Mouse (Mus musculus): ENCODE results near the gene Plekhg2. TPM values are rescaled to one million over a fixed set of nuclear protein-coding genes. Genes with fewer than 3 reads are reported as not detected.
A peak's percentile ranks its signal among the peaks of the same experiment; 100 is the strongest.

The Plekhg2 gene
- polyA plus RNA-seq (2016; fragmentation: Nextera tagmentation; extraction: Ambion mirVana) = 96.9 and 106 TPM in 2 replicates

DNA sequence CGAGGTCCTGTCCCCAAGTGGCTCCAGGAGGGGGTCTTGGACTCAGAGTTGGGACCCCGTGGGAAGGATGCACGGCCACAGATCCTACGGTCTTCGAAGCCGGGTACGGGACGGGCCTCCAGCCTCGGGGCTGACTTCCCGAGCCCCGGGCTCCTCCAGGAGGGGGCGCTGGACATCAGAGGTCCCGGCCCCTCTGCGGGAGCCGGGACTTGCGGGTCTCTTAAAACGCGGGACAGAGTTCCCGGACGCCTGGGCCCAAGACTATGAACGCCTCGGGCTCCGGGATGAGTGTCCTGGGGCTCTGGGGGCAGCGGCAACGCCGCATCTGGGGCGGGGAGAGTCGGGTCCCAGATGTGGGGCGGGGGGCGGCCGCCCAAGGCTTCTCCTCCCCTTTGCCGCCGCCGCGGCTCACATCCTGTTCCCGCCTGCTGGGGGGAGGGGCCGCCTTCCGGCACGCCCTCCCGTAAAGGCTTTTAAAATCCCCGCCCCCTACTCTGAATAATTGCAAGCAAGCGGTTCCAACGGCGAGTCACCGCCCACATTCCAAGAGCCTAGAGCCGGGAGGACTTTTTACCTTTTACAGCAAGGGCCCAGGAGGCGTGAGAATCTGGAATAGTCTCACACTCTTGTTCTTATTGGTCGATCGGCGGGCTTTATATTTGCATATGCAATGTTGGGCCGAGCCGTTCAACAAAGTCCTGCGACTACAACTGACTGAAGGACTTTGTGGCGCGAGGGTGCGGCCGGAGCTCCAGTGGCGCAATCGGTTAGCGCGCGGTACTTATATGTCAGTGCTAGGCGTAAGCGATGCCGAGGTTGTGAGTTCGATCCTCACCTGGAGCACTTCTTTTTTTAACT lies at the start of gene Plekhg2:
TSS of gene Plekhg2 (minus strand) at position 349 of the 858 bp plus-strand sequence.
- Histone ChIP-seq H3K4me2 (peak within 1 kb of the TSS; percentile 98), H3K4me1 (replicated peaks) (peaks cover 43% of the 10 kb centered on the region), H3K27me3 (no peaks in the 10 kb centered on the region), H3K9me3 (no peaks in the 10 kb centered on the region), H3K4me3 (replicated peaks) (peak within 1 kb of the TSS; percentile 84), H3K27ac (peak within 1 kb of the TSS; percentile 95), H3K9ac (replicated peaks) (peak within 1 kb of the TSS; percentile 91), H3K36me3 (peaks cover 32% of the 10 kb centered on the region)
- WGBS = under 1% methylated on average over 59 of the region's 66 CpGs
- ATAC-seq (ENCODE audit: insufficient number of reproducible peaks, insufficient read depth, low FRiP score, low TSS enrichment, low read depth) = peak; percentile 91

DNA sequence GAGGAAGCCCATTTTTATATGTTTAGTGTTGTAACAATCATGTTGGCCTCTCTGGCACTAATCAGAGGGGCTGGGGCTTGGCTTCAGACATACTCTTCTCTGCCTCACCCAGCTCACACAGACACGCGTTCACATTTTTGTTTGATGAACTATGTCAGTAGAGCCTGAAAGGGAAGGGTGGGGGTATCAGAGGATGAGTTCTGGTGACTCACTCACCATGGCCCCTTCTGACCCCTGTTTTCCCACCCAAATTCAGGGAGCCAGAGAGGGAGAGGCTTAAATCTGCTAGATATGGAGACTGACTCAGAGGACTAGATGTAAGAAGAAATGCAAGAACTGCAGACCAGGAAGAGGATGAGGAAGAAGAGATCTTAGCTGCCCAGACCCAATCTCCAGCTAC lies 47.0 kb upstream of the Plekhg2 start:
- H3K4me1 ChIP-seq (replicated peaks) = no peaks in the 10 kb centered on the region
- no peak overlapping the region for H3K27ac ChIP-seq
- H3K9ac ChIP-seq (replicated peaks) = no peak overlapping the region
- no peak overlapping the region for H3K4me3 ChIP-seq (replicated peaks)
- peaks cover 96% of the 10 kb centered on the region for H3K36me3 ChIP-seq
- WGBS = 100% methylated on average over 2 of the region's 2 CpGs
- H3K9me3 ChIP-seq = no peaks in the 10 kb centered on the region
- no peak overlapping the region for H3K4me2 ChIP-seq
- ATAC-seq (ENCODE audit: insufficient number of reproducible peaks, insufficient read depth, low FRiP score, low TSS enrichment, low read depth) = no peak
- H3K27me3 ChIP-seq = no peaks in the 10 kb centered on the region

DNA sequence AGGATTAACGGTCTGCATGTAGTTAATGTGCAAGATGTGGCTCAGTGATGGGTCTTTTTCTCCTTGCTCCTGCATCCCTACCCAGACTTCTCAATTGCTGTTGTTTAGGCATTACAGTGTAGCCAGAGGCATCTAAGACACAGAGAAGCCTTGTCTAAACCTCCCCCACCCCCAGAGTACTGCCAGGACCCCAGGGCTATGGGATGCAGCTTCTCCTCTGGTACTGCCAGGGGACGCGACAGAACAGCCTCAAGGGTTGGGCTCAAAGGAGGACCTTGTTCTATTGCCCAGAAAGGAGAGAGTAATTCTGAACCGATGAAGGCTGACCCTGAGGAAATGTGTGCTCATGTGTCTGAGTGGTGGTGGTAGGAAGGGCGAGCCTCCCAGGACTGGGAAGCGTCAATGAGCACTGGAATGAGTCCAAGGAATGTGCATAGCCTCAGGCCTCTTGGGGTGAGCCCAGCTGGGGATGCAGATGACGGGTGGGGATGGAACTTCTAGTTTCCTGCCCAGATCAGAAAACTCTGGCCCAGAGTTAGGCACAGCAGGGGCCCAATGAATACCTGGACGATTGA lies 45.8 kb upstream of the Plekhg2 start:
- no peak overlapping the region for H3K4me3 ChIP-seq (replicated peaks)
- H3K36me3 ChIP-seq = peaks cover 98% of the 10 kb centered on the region
- WGBS = 82% methylated on average over 8 of the region's 8 CpGs

DNA sequence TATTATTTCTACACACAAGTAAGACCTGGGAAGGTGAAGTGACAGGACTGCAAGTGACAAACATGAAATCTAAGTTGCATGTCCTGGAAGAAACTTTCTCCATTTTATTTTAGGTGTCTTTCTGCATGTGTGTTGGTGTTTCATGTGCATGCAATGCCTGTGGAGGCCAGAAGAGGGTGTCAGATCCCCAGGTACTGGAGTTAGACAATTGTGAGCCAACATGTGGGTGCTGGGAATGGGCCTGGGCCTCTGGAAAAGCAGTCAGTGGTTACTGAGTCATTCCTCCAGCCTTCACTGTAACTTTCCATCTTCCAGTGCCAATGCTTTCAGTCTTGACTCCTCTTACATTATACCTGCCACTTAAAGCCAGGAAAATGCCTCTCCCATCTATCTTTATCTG lies 45.0 kb upstream of the Plekhg2 start:
- no peaks in the 10 kb centered on the region for H3K9me3 ChIP-seq
- no peak for ATAC-seq (ENCODE audit: insufficient number of reproducible peaks, insufficient read depth, low FRiP score, low TSS enrichment, low read depth)
- no peak overlapping the region for H3K9ac ChIP-seq (replicated peaks)
- H3K27ac ChIP-seq = no peak overlapping the region
- H3K36me3 ChIP-seq = peaks cover 98% of the 10 kb centered on the region
- no peak overlapping the region for H3K4me3 ChIP-seq (replicated peaks)
- no peak overlapping the region for H3K4me2 ChIP-seq
- no peaks in the 10 kb centered on the region for H3K4me1 ChIP-seq (replicated peaks)
- no peaks in the 10 kb centered on the region for H3K27me3 ChIP-seq

More for the DNA sequence above, 45.8 kb upstream of the Plekhg2 start:
- ATAC-seq (ENCODE audit: insufficient number of reproducible peaks, insufficient read depth, low FRiP score, low TSS enrichment, low read depth) = no peak
- Histone ChIP-seq H3K9ac (replicated peaks) (no peak overlapping the region), H3K9me3 (no peaks in the 10 kb centered on the region), H3K27me3 (no peaks in the 10 kb centered on the region), H3K4me1 (replicated peaks) (no peaks in the 10 kb centered on the region), H3K4me2 (no peak overlapping the region), H3K27ac (no peak overlapping the region)

DNA sequence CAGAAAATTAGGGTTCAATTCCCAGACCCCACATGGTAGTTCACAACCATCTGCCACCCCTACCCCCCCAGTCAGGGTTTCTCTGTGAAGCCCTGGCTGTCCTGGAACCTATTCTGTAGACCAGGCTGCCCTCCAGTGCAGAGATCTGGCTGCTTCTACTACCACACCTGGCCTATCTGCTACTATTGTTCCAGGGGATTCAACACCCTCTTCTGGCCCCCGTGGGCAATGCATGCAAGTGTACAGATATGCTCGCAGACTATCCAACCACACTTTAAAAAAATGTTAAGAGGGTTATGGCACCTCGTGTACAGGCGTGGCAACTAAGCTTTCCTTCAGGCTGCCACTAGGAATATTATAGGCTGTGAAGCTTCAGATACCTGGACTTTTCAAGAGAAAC lies 40.4 kb upstream of the Plekhg2 start:
- Histone ChIP-seq H3K27me3 (no peaks in the 10 kb centered on the region), H3K27ac (no peak overlapping the region), H3K4me3 (replicated peaks) (no peak overlapping the region), H3K36me3 (peaks cover 98% of the 10 kb centered on the region), H3K9me3 (no peaks in the 10 kb centered on the region), H3K4me1 (replicated peaks) (no peaks in the 10 kb centered on the region), H3K4me2 (no peak overlapping the region), H3K9ac (replicated peaks) (no peak overlapping the region)
- WGBS = 91% methylated on average over 4 of the region's 4 CpGs
- no peak for ATAC-seq (ENCODE audit: insufficient number of reproducible peaks, insufficient read depth, low FRiP score, low TSS enrichment, low read depth)

DNA sequence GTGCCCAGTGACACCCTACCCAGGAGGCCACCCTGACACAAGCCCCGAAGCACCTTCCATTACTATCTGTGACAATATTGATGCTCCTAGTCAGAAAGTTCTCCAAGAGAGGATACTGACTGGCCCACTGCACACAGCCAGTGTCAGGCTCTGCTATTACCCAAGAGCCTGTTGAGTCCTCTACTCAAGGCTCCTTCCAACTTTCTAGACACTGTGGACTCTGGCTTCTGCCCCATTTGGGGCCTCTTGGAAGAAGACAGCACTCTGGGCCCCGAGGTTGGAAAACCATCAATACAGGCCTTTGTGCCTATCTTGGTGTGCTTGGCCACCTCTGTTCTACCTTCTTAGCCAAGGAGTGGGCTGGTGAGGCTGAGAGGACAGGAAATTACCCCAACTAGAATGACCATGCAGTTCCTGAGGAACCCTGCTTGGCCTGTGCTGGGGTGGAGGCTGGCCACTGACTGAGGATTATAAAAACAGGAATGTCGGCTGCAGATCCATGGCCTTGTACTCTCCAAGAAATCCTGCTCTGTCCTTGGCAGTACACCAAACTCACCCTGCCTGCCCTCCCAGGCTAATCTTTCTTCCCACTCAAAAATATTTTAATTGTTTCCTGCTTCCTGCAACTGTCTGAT lies 38.6 kb upstream of the Plekhg2 start:
- no peak overlapping the region for H3K27ac ChIP-seq
- no peak overlapping the region for H3K9ac ChIP-seq (replicated peaks)
- no peak for ATAC-seq (ENCODE audit: insufficient number of reproducible peaks, insufficient read depth, low FRiP score, low TSS enrichment, low read depth)
- H3K4me2 ChIP-seq = no peak overlapping the region
- 91% methylated on average over 3 of the region's 3 CpGs for WGBS
- peaks cover 98% of the 10 kb centered on the region for H3K36me3 ChIP-seq
- no peak overlapping the region for H3K4me3 ChIP-seq (replicated peaks)
- H3K4me1 ChIP-seq (replicated peaks) = no peaks in the 10 kb centered on the region
- no peaks in the 10 kb centered on the region for H3K9me3 ChIP-seq
- H3K27me3 ChIP-seq = no peaks in the 10 kb centered on the region

DNA sequence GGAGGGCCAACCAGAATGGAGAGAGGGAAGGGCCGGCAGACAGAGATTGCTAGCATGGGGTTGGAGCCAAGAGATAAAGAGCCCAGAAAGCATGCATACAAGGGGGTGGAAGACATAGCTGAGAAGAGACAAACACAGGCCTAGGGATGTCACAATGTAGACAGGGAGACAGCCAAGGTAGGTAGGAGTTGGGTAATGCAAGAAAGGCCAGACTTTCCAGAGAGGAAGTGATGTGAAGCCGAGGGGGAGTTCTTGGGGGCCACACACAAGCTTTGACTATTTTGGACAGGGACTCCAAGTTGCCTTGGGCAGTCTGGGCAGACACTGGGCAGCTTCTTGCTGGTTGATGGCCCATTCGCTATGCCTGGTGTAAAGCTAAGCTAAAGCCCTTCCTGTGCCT lies 29.5 kb upstream of the Plekhg2 start:
- no peaks in the 10 kb centered on the region for H3K27me3 ChIP-seq
- peaks cover 97% of the 10 kb centered on the region for H3K36me3 ChIP-seq
- WGBS = 81% methylated on average over 3 of the region's 3 CpGs

DNA sequence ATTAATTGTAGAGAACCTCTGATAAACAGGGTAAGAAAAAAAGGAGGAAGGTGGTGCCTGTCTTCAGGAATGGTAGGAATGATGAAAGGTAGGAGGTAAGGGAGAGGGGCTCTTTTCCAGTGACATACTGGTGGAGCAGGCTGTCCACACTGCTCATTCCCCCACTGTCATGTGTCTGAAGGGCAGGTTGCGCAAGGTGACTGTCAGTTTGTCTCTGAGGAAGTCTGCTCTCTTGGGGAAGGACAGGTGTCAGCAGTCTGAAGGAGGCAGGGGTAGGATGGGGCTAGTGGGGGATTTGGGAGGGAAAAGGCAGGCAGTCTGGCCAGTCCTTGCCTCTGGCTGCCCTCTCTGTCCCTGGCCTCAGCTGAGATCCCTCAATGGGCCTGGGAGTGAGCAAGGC lies 28.6 kb upstream of the Plekhg2 start:
- 100% methylated on average over 1 of the region's 1 CpGs for WGBS
- Histone ChIP-seq H3K4me3 (replicated peaks) (no peak overlapping the region), H3K4me1 (replicated peaks) (no peaks in the 10 kb centered on the region), H3K27me3 (no peaks in the 10 kb centered on the region), H3K9ac (replicated peaks) (no peak overlapping the region), H3K27ac (no peak overlapping the region), H3K9me3 (no peaks in the 10 kb centered on the region), H3K4me2 (no peak overlapping the region), H3K36me3 (peaks cover 97% of the 10 kb centered on the region)
- no peak for ATAC-seq (ENCODE audit: insufficient number of reproducible peaks, insufficient read depth, low FRiP score, low TSS enrichment, low read depth)

More for the DNA sequence above, 29.5 kb upstream of the Plekhg2 start:
- no peak overlapping the region for H3K4me3 ChIP-seq (replicated peaks)
- no peaks in the 10 kb centered on the region for H3K4me1 ChIP-seq (replicated peaks)
- no peak for ATAC-seq (ENCODE audit: insufficient number of reproducible peaks, insufficient read depth, low FRiP score, low TSS enrichment, low read depth)
- 0 out of 2 replicates have a peak overlapping the region, but pooled peaks have one; percentile 18 for H3K9ac ChIP-seq (replicated peaks)
- H3K27ac ChIP-seq = no peak overlapping the region
- H3K9me3 ChIP-seq = no peaks in the 10 kb centered on the region
- H3K4me2 ChIP-seq = no peak overlapping the region

DNA sequence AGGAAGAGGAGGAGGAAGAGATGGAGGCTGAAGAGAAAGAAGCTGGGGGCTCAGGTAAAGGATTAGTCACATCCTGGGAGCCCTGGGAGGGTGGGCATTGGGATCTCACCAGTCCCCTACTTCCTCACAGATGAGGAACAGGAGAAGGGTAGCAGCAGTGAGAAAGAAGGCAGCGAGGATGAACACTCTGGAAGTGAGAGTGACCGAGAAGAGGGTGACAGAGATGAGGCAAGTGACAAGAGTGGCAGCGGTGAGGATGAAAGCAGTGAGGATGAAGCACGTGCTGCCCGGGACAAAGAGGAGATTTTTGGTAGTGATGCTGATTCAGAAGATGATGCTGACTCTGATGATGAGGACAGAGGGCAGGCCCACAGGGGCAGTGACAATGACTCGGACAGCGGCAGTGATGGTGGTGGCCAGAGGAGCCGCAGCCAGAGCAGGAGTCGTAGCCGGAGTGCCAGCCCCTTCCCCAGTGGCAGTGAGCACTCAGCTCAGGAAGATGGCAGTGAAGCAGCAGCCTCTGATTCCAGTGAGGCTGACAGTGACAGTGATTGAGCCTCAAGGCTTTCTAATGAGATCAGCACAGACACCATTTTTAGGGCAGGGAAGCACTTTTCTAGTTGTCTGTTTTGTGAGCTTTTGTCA lies 26.4 kb upstream of the Plekhg2 start:
- no peak overlapping the region for H3K27ac ChIP-seq
- H3K4me1 ChIP-seq (replicated peaks) = peaks cover 5% of the 10 kb centered on the region
- H3K27me3 ChIP-seq = no peaks in the 10 kb centered on the region
- 90% methylated on average over 10 of the region's 10 CpGs for WGBS
- H3K9me3 ChIP-seq = no peaks in the 10 kb centered on the region
- no peak for ATAC-seq (ENCODE audit: insufficient number of reproducible peaks, insufficient read depth, low FRiP score, low TSS enrichment, low read depth)
- H3K4me2 ChIP-seq = no peak overlapping the region
- no peak overlapping the region for H3K9ac ChIP-seq (replicated peaks)
- peaks cover 92% of the 10 kb centered on the region for H3K36me3 ChIP-seq
- H3K4me3 ChIP-seq (replicated peaks) = no peak overlapping the region

DNA sequence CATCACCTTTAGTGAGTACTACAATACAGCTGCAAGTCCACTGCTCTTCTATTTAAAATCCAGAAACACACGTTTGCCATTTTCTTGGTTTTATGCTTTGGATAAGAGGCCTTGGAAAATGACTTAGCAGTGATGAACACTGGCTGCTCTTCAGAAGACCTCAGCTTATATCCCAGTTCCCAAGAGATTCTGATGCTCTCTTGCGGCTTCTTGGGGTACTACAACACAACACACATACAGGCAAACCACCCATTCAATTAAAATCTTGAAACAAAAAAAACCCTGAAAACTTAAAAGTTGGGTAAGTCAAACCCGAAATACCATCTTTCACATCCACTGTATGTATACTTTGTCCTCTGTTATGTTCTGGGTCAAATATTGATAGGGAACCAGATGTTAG lies 25.6 kb upstream of the Plekhg2 start:
- H3K36me3 ChIP-seq = peaks cover 84% of the 10 kb centered on the region
- ATAC-seq (ENCODE audit: insufficient number of reproducible peaks, insufficient read depth, low FRiP score, low TSS enrichment, low read depth) = no peak

DNA sequence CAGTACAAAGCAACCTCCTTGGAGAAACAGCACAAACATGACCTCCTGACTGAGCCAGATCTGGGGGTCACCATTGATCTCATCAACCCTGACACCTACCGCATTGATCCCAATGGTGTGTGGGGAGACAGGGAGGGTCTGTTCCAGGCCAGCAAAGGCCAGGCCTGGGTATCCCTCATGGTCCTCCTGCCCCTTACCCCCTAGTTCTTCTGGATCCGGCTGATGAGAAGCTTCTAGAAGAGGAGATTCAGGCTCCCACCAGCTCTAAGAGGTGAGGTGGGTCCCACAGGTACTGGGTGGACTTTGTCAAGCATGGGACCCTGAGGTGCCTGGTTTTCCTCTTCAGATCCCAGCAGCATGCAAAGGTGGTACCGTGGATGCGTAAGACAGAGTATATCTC lies 23.0 kb upstream of the Plekhg2 start:
- Histone ChIP-seq H3K9me3 (no peaks in the 10 kb centered on the region), H3K27ac (no peak overlapping the region), H3K36me3 (peaks cover 65% of the 10 kb centered on the region), H3K9ac (replicated peaks) (no peak overlapping the region), H3K4me2 (no peak overlapping the region), H3K27me3 (no peaks in the 10 kb centered on the region), H3K4me1 (replicated peaks) (peaks cover 17% of the 10 kb centered on the region), H3K4me3 (replicated peaks) (no peak overlapping the region)
- 92% methylated on average over 4 of the region's 4 CpGs for WGBS
- ATAC-seq (ENCODE audit: insufficient number of reproducible peaks, insufficient read depth, low FRiP score, low TSS enrichment, low read depth) = no peak

More for the DNA sequence above, 25.6 kb upstream of the Plekhg2 start:
- no peaks in the 10 kb centered on the region for H3K9me3 ChIP-seq
- H3K4me2 ChIP-seq = no peak overlapping the region
- no peak overlapping the region for H3K9ac ChIP-seq (replicated peaks)
- H3K4me3 ChIP-seq (replicated peaks) = no peak overlapping the region
- WGBS = 66% methylated on average over 3 of the region's 3 CpGs
- H3K4me1 ChIP-seq (replicated peaks) = peaks cover 10% of the 10 kb centered on the region
- H3K27ac ChIP-seq = no peak overlapping the region
- no peaks in the 10 kb centered on the region for H3K27me3 ChIP-seq
